Mouse (Mus musculus) right cerebral cortex, postnatal 25 days (tissue): ENCODE measurements around the gene Tfeb.

Experiments used
- DNase-seq: peaks from one replicate; pipeline ENCODE4 v3.0.0; 2022

The Tfeb gene

DNA sequence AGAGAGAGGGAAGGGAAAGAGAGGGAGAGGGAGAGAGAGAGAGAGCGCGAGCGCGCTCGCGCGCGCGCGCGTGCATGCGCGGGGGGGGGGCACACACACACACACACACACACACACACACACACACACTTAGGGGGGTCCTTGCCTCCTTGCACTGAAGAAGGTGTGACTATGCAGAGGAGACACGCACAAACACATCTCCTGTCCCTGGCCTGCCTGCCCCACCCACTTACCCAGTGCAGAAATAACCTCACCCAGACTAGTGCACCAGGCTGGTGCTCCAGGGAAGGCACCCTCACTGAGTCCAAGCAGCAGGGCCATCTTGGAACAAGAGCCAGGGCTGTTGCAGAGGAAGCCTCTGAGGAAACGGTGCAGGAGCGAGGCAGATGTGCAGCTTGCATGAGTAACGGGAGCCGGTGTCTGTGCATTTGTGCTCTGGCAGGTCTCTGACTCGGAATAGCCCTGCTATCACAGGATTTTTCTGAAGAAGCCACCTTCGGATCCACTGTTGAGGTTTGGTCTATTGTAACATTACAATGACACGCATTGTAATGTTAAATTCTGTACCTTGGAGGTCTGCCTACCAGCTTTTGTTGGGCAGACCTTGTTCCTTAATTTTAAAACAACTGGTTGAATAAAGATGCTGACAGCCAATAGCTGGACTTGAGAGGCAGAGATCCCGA is 23.8 kb upstream of the Tfeb start:
- DNase-seq, result no peak

DNA sequence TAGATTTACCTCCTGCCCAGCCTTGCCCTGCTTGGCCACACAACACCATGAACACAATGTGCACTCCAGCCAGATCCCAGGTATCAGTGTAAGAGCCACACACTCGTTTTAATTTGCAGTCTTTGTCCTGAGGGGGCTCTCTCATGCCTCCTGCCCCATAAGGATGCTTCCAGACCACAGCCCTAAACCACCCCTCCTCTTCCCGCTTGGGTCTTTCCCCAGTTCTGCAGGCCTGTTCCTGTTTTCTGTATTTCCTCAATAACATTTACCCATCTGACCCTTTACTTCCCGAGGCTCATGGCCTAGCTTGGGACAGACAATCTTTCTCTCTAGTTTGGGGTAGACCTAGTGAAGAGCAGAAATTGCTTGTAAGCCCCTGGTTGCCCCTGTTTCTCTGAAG is 21.8 kb upstream of the Tfeb start:
- no peak for DNase-seq

DNA sequence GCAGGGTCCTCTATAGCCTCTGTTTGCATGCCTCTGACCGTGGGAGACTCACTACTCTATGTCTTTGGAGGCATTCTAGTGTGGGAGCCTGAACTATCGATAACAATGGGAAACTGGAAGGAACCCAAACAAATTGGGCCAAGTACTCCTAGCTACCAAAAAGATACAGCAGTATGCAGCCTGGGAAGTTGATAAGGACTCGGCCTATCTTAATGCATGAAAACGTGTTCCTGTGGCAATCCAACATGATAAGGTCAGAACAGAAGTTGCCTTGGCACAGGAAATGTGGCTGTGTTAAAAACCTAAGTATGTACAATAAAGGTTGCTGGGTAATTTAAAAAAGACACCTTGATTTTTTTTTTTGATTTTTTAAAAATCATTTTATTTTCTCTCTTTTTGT is 15.6 kb upstream of the Tfeb start:
- DNase-seq, result no peak

DNA sequence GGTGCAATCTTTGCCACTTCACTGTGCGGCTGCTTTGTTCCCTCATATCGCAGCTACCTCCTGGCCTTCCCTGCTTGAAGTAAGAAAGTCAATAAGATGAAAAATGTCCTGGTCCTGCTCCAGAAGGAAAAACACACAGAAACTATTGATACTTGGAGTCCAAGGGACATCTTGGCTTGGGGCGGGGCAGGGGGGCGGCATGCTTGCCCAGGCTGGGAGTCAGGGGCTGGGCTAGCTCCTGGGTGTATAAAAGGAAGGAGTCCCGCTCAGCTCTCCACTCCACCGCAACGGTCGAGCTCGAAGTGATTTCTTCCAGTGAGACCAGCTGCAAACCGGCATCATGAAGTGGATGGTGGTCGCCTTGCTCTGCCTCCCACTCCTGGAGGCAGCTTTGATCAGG is 10.3 kb upstream of the Tfeb start, which contains the start of gene Pgc:
TSS of gene Pgc (plus strand) at position 277 of the 400 bp plus-strand sequence.
- DNase-seq, result no peak

DNA sequence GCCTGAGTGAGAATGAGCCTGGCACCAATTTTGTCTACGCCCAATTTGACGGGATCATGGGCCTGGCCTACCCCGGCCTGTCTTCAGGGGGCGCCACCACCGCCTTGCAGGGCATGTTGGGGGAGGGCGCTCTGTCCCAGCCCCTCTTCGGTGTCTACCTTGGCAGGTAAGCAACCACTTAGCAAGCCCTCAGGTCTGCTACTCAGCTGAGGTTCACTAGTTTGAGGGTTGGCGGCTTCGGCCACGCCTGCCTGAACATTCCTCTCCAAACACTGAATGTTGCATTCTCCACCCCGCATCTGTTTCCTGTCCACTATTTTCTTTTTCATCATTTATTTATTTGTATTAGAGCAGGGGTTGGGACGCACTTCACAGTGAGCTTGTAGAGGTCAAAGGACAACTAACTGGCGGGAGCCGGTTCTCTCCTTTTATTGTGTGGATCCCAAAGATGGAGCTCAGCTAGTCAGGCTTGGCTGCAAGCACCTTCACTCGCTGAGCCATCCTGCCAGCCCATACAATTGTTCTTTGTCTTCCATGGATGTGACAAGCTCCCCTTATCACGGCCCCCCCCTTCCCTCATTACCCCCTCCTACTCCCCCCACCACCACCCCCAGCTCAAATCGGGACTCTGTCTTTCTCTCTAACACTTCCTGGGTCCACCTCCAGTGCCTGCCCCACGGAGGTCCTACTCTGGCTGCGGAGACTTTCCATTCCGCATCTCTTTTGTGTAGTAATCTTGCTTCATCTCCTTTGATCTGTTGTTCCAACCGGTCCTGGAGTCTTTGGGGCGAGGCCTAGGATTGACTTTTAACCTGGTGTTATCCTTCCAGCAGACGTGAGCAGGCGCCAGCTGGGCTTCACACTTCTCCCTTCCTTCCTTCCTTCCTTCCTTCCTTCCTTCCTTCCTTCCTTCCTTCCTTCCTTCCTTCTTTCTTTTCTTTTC is 5.9 kb upstream of the Tfeb start:
- no peak for DNase-seq

DNA sequence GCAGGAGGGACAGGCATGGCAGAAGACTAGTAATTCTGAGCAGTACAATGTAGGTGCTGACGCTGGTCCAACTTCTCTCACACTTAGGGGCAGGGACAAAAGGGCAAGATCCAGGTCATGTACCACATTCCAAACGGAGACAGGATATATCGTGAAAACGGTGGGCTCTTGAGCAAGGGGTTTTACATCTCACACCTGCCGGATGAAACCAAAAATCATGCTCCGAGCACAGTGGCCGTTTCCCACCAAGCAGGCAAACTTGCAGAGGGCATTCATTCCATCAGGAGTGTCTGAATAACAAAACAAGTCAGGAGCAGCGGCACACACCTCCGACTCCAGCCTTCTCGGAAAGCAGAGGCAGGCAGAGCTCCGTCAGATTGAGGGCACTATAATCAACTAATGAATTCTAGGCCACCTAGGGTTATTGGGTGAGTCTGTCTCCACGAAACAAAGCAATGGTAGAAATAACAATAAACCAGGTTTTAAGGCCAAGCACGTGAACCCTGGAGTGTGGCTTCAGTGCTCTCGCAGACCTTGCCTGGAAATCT is 1.2 kb upstream of the Tfeb start:
- no peak for DNase-seq

DNA sequence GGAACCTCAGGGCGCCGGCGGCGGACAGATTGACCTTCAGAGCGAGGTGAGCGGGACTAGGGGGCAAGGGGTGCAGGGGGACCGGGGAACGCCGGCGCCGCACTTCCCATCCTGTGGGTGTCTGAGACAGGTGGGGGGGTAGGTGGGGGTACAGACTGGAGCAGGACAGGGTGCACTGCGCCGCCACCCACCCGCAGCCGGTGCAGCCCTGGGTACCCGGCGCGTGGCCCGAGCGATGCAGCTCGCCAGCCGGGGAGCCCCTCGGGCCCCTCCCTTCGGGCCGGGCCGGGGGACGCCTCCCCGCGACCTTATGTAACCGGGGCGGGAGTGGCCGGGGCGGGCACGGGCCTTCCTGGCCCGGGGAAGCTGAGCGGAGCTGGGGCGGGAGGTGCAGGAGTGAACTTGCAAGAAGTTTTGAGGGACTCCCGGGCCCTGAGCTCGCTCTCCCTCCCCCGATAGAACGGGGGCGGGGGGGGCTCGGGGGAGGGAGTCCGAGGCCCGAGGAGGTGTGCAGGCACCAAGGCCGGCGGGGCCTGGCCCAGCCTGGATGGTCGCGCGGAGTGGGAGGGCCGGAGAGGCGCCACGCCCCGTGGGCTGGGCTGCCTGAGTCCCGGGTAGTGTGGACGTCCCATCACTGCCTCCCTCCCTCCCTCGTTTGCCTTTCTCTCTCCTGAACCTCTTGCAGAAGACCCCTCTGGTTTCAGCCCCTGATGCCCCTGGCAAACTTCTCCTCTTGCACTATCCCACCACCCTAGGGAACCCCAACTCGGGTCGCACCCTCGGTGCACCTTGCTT is 638 bp downstream of the Tfeb start:
- DNase-seq, result peak; percentile 73

DNA sequence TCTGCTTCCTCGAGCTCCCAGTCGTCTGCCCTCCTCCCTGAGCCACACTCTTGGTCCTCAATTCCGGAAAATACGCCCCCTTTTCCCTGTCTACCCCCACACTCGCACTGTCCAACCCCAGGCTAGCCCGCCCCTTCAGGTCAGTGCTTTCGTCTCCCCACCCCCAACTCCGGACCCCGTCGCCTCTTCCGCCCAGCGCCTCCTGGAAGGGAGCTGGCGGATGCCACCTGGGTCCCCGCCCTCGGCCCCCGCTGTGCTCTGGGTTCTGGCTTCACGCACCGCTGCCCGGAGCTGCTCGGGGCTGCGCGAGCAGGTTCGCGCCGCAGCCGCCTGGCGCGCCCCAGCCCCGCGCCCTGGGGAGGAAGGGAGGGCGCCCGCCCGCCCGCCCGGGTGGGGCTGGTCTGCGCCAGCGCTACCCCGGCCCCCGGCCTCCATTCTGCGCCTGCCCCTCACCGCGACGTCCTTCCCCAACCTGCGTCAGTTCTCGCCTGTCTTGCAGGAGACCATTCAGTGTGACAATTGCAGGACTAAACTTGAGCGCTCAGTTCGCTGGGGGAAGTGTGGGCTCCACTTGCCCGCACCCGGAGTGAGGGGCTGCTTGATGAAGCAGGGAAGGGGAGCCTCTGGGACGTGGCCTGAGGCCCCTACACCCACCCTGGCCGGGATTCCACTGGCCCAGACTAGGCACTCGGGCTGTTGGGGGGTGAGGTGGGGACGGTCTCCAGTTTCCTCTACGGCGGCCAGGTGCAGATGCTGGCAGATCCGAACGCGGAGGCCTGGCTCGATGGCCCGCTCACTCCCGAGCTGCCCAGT is 1.4 kb downstream of the Tfeb start:
- DNase-seq, result peak; percentile 10

DNA sequence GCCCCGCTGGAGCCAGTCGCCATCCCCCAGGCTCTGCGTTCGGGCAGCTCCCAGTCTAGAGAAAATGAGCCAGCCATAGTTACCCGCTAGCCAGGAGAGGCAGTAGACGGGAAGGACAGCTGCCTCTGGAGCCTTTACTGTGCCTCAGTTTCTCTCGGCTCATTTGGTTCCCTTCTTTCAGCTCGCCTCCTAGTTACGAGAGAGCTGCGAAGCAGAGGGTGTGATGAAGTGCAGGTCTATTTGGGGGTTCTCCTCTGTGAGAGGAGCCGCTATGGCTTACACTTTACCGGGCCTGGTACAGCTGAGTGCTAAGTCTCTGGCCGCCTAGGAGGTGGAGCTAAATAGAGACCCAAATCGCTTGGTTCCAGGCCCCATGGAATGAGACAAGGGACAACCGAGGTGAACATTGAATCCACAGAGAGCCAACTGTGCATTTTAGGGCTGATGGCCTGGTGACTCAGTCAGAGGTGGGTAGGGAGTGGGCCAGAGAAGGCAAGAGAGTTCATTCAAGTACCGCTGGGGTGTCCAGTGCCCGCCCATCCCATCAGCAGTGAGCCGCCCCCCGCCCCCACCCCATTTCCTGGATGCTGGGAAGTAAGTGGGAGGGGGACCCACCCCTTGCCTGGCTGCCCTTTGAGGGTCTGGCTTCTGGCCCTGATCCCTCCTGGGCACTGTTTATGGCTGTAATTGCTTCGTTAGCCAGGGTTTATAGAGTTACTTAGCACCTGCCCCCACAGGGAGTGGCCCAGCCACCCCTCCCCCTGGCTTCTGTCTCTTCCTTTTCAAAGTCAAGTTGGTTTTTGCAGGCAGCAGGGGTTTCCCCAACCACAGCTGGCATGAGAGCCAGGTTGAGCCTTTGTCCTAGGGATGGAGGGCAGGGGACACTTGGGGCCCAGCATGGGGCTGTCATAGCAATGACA is 2.3 kb downstream of the Tfeb start:
- DNase-seq, result no peak

DNA sequence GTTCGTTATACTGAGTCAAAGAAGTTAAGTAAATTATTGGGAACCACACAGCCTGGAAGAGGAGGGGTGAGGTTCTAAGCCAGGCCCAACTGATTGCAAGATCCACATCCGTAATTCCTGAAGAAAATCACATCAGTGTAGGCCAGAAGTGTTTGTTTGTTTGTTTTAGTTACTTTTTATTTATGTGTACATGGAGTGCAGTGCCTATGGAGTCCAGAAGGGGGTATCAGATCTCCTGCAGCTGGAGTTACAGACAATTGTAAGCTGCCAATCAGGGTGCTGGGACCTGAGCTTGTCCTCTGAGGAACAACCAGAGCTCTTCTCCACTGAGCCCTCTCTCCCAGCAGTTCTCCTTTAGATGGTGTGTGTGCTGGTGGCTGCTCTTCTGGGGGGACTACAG is 3.4 kb downstream of the Tfeb start:
- DNase-seq, result no peak

DNA sequence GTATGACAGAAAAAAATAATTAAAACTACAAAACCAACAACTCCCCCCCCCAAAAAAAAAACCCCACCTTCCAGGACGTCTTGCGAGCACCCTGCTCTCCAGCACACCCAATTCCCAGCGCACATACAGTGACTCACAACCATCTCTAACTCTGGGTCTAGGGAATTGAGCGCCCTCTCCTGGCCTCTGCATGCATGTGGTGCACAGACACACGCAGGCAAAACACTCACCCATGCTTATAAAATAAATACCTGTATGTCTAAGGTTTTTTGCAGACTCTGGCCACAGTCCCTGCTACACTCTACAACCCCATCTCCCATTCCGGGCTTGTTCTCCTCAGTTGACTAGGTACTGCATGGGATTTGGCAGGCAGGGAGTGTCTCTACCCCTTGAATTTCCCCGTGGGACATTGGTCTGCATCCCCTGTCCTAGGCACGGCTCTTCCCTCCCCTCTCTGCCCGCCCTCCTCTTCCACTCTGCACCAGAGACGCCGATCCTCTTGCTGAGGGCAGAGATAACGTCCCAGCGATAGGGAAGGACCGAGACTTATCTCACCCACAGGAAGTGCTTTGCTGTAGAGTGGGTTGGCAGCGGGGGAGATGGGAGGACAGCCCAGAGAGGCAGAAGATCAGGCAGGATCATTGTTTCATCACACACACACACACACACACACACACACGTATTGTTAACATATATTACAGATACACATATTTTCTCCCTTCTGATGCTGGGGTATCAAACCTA is 6.3 kb downstream of the Tfeb start:
- DNase-seq, result no peak

DNA sequence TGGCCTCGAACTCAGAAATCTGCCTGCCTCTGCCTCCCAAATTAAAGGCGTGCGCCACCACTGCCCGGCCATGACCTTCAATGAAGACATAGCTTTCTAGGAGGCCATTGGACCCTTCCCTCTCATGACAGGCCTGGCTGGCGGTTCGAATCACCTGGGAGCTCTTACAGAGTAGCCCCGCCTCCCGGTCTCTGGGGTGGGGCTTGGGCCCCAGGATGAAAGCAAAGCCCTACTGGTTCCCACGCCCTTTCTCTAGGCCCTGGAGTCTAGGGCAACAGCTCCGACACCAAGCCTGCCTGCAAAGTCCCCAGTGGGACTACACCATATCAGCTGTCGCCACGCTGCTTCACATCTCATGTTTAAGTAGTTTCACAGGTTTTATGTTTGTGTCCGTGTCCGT is 7.3 kb downstream of the Tfeb start:
- no peak for DNase-seq

DNA sequence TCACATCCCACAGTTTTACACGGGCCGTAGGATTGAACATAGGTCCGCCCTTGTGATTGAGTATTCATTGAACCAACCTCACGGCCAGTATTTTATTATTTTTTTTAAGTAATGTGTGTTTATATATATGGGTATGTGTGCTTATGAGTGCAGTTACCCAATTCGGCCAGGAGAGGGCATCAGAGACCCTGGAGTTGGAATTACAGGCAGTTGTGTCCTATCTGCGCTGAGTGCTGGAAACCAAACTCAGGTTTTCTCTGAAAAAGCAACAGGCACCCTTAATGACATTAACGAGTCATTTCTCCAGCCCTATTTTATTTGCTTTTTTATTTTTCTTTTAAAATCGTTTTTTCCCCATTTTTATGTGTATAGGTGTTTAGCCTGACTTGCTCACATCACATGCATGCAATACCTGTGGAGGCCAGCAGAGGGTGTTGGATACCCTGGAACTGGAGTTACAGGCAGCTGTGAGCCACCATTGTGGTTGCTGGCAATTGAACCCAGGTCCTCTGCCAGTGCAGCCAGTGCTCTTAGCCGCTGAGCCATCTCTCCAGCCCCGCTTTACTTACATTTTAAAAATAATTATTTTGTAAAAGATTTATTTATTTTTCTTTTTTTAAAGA is 8.0 kb downstream of the Tfeb start:
- no peak for DNase-seq

DNA sequence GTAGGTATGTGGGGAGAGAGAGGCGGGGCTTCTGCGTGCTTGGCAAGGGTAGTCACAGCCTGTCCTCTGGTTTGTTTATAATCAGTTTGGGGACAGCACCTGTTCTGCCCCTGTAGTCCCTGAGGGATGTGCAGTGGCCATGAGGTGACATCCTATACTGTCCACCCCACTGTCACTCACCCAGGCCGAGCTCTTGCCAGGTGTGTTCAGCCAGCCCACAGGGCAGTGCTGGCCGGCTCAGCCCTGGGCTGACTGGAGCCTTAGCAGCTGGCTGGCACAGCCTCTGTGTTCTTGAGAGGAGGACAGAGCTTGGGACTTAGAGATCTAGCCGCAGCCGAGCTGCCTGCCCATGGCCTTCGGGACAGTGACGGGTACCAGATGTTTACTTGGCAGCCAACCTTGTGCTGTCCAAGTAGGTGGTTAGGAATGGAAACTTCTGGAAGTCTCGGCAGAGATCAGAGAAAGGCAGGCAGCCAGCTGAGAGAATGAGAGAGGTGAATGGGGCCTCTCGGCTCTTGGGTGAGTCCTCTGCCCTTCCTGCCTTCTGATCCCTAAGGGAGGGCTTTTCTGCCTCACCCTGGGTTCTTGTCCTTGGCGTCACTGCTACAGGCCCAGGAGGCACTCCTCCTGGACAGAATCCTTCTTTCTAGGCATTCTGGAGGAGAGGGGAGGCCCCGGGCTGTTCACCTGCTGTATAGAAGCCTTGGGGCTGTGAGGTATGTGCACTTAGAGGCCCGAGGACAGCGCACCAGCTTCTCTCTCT is 12.1 kb downstream of the Tfeb start:
- DNase-seq, result no peak

DNA sequence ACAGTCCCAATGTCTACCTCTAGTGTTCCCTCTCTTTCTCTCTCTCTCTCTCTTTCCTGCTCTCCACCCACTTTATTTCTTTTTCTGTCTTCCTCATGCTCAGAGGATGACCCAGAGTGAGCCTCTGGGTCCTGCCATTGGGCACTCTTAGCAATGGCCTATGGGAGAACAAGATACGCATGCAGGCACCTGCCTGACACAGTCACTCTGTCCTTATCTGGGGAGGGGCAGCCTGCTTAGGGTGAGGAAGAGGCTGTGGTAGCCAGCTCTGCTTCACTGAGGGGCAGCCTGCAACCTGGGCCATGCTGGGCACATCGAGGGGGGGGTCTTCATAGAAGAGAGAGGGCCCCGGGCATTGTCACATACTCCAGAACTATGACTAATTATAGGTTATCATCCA is 12.8 kb downstream of the Tfeb start:
- DNase-seq, result no peak

DNA sequence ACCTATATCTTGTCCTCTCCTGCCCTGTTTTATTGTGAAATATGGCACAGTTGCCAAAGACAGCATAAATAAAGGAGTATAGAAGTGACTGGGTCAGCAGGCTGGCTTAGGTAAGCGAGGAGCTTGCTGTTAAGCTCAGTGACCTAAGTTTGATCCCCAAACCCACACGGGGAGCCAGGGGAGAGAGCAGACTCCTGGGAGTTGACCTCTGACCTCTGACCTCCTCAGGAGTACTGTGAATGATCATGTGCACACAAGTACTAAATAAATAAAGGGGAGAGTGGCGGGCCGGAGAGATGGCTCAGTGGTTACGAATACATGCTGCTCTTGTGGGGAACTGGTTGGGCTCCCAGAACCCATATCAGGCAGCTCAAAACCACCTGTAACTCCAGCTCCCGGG is 13.3 kb downstream of the Tfeb start:
- DNase-seq, result no peak

DNA sequence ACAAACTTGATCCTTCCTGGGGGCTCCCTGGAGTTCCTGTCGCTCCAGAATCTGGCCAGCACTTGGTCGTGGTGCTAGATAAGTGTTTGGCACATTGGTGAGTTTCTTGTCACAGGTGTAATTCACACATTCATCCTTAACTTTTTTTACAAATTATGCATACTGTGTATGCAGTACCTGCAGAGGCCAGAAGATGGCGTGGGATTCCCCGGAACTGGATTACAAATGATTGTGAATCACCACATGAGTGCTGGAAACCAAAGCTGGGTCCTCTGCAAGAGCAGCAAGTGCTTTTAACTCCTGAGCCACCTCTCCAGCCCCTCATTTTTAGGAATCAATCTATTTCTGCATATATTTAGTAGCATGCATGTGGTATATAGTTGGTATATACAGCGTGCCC is 15.0 kb downstream of the Tfeb start:
- no peak for DNase-seq

DNA sequence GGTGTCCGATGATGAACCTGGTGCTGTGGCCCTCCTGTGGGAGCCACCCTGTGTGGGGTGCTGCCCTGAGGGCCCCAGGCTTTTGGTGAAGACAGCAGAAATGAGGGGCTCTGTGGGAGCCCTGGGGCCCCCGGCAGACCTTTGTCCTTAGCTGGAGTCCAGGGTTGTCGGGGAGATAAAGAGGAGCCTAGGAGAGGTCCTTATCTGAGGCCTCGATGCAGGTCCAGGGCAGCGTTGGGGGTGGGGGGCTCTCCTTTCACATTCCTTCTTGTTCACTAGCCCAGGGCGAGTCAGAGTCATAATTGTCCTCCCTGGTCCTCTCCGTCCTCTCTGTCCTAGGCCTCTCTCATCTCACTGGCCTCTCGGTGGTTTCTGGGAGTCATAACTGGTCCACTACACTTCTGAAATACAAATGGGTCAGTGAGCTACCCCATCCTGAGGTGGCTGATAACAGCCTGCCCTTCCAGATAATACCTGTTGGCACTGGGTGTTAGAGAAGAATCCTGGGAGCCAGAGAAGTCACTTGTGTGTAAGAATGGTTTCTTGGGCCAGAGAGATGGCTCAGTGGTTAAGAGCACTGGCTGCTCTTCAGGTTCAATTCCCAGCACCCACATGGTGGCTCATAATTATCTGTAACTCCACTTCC is 16.4 kb downstream of the Tfeb start:
- no peak for DNase-seq

DNA sequence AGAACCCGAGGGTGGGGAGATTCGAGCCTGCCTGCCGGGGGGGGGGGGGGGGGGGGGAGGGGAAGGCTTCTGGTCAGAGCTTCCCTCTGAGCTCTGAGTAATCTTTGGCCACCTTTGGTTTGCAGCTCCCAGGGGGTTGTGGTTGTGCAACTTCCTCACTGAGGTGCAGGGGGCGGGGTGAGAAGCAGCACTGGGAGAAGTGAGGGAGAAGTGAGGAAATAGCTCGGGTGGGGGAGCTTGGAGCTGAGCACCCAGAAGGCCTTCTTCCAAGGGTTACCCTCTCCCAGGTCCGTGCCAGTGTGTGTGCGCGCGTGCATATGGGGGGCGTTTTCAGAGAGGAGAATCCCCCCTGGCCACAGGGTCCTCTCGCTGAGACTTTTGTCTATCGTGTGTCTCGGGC is 17.4 kb downstream of the Tfeb start:
- DNase-seq, result no peak
